Mouse (Mus musculus) cortical plate, adult 2 months (tissue): Measurements from ENCODE around the gene Emc10. TPM values are rescaled to one million over a fixed set of nuclear protein-coding genes. Genes with fewer than 3 reads are reported as not detected.

Experiments used
- H3K27ac ChIP-seq: fragments of 200-500 bp; 2 replicates; pipeline ENCODE4 v1.5.1; 2012; ENCODE audit warnings: low read length, control low read depth, inconsistent platforms; ENCODE audit not compliant: insufficient read depth
- H3K4me1 ChIP-seq: fragments of 200-500 bp; 2 replicates; pipeline ENCODE4 v1.6.1; 2011; ENCODE audit warnings: low read length; ENCODE audit not compliant: control insufficient read depth, insufficient read depth
- H3K4me3 ChIP-seq: fragments of 200-500 bp; 2 replicates; pipeline ENCODE4 v1.5.1; 2011; ENCODE audit warnings: mild to moderate bottlenecking, low read length, control low read depth; ENCODE audit not compliant: insufficient read depth
- CTCF ChIP-seq: fragments of 200-500 bp; IDR thresholded peaks from 2 replicates; pipeline ENCODE4 v1.5.1; 2011; ENCODE audit warnings: mild to moderate bottlenecking, control low read depth, low read length; ENCODE audit not compliant: insufficient read depth; ENCODE audit errors: extremely low read depth
- POLR2A ChIP-seq: fragments of 200-500 bp; IDR thresholded peaks from 2 replicates; pipeline ENCODE4 v1.6.1; 2011; ENCODE audit warnings: mild to moderate bottlenecking, low read length, control low read depth; ENCODE audit not compliant: insufficient read depth; ENCODE audit errors: extremely low read depth
- polyA plus RNA-seq: library from polyadenylated mRNA; depleted of rRNA; stranded (reverse); fragments of >200 nt; gene quantifications from 2 replicates; pipeline ENCODE4 v1.2.3, GENCODE M21; 2012; rRNA removed

Gene Emc10
- 297 and 308 TPM in 2 replicates for polyA plus RNA-seq

DNA sequence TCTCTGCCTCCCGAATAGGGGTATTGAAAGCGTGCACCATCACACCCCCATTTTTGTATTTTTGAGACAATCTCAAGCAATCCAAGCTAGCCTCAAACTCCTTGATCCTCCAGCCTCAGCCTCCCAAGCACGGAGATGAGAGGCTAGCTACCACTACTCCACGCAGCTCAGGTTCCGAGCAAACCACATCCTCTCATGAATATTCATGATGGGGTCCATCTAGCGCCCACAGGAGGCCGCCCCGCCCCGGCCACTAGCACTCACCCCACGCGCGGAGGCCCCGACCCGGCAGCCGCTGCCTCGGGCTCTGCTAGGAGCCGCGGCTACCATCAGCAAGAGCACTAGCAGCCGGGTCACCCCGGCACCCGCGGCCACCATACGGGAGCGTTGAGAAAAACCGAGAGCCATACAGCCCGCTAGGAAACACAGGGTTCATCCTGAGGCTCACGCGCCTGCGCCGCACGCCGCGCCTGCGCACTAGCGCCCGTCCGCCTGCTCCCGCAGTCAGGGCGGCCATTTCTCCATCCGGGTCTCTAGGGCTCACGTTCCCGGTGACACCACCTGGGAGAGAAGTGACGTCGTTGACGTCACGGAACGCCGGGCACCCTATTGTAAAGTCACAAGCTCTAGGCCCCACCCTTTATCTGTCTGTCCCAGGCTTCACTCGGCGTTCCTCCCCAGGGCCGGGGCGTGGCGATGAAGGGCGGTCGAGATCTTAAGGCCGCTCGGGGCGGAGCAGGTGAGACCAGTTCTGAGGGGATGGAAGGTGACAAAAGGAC is at the start of gene Emc10, which contains the start of gene Fam71e1:
Emc10 (minus strand) TSS at position 538 of the 779 bp plus-strand sequence.
Fam71e1 (plus strand) TSS at position 590 of the 779 bp plus-strand sequence.
- Histone ChIP-seq H3K4me3 (peak within 1 kb of the TSS; percentile 84), H3K4me1 (peaks cover 4% of the 10 kb centered on the region), H3K27ac (peak within 1 kb of the TSS; percentile 89)
- TF ChIP-seq CTCF (no peak), POLR2A (peak; percentile 54)

DNA sequence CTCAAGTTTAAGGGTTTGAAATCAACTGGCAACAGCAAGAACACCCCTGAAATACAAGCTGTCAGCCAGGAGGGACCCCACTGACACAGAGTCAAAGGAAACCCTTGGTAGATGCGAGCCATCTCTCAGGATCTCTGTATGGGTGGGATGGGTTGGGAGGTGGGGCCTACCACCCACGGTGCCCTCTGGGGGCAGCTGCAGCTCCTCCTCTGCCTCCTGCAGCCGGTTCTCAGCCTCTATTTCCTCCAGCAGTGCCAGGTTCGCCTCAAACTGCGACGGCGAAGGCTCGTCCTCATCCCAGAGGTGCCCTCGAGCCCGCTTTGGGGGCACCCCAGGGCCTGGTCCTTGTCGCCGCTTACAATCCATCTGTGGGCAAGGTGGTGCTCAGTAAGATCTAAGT is 46.7 kb upstream of the Emc10 start:
- Histone ChIP-seq H3K27ac (no peak overlapping the region), H3K4me3 (no peak overlapping the region), H3K4me1 (no peaks in the 10 kb centered on the region)
- no peak for TF ChIP-seq POLR2A

DNA sequence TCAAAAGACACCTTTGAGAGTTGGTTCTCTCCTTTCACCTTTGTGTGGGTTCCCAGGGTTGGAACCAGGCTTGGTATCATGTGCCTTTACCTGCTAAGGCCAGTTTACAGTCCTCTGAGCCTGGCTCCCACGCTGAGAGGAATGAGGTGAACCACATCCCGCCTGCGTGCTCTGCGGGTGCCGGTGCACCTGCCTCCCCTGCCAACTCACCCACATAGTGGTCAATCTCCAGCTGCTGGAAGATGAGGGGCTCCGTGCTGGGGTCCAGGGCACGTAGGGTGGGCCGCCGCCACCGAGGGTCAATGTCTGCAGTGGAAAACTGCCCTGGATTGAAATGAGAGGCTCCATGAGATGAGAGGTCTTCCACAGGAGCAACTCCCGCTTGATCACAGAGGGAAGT is 46.2 kb upstream of the Emc10 start:
- no peaks in the 10 kb centered on the region for H3K4me1 ChIP-seq
- H3K27ac ChIP-seq: no peak overlapping the region
- TF ChIP-seq POLR2A: no peak
- TF ChIP-seq CTCF: no peak
- H3K4me3 ChIP-seq: no peak overlapping the region

DNA sequence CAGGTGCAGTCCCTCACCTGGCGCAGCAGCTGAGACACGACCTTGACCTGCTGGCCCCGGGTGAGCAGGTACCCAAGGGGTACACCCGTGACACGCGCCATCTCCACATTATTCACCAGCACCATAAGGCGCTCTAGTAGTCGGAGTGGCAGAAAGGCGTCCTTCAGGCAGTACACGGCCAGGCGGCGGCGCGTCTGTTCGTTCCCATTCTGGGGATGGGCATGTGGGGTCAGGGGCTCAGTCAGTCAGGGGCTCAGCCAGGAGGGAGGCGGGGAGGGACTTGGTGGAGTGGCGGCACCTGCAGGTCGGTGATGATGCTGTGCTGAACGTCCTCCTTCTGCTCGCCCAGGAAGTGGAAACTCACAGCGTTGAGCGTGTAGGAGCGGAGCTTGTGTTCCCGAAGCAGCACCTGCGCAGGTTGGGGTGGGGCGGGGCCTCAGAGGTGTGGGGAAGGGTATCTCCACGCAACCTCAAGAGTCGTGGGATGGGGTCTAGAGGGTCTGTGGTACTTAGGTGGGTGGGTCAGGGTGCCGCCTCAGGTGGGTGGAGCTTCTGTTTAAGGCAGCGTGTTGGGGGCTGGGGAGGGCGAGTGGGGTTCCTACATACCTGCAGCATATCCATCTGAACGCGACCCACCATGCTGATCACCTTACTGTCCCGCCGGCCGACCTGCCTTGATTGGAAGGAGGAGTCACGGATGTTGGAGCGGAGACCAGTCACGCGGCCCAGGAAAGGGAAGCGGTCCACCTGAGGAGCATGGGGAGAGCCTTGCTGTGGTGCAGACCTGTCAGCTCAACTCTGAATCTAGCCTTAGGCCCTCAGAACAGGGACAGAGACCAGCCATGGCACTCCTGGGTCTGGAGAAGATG is 42.7 kb upstream of the Emc10 start:
- Histone ChIP-seq H3K4me3 (no peak overlapping the region), H3K27ac (no peak overlapping the region), H3K4me1 (peaks cover 3% of the 10 kb centered on the region)
- TF ChIP-seq POLR2A (no peak), CTCF (no peak)

DNA sequence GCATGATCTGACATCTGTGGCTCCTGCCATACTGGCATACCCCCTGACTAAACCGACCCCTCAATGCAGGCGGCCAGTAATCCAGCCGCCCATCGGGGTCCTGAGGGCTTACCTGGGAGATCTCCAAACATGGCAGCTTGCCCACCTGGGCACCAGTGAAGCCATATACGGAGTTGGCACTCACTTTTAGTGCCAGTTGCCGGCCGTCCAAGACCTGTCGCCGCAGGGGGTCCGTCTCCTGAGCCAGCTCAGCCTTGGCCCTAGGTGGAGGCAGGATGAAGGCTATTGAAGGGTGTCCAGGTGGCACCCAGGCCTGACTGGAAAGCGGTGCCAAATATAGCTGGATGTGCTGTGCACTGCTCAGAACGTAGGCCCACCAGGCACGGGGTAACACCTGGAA is 41.2 kb upstream of the Emc10 start:
- Histone ChIP-seq H3K4me1 (peaks cover 3% of the 10 kb centered on the region), H3K27ac (no peak overlapping the region), H3K4me3 (no peak overlapping the region)
- TF ChIP-seq CTCF (no peak), POLR2A (no peak)

DNA sequence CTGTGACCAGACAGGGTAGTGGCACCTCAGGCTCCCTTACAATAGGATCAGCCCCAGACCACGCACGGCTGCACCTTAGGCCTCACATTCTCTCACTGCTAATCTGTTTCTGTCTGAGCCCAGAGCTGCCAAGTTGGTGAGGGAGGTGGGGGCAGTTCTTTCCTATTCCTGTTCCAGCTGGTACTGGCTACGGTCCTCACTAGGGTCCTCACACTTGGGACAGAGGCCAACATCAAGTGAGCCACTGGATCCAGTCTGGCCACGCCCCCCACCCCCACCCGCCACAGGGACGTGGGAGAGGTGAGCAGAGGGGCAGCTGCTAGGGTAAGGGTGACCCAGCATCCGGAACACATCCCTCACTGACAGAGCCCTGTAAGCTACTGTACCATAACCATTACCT is 40.7 kb upstream of the Emc10 start:
- TF ChIP-seq CTCF (no peak), POLR2A (no peak)
- H3K27ac ChIP-seq: no peak overlapping the region
- H3K4me1 ChIP-seq: peaks cover 3% of the 10 kb centered on the region
- no peak overlapping the region for H3K4me3 ChIP-seq

DNA sequence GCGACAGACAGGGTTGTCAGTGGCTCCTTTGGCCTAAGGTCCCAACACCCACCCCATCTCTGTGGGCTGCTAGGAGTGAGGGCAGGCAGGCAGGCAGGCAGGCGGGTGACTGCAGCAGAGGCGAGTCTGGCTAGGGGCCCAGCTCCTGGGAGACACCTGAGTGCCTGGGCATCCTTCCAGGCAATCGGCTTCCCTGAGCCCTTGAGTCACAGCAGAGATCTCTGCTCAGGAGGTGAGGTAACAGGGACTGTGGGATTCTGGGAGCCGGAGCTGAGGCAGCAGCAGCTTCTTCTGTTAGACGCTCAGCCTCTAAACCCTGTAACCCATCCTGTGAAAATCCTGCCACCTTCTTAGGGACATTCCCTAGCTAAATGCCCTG is 40.2 kb upstream of the Emc10 start:
- no peak for TF ChIP-seq CTCF
- no peak for TF ChIP-seq POLR2A
- Histone ChIP-seq H3K4me1 (peaks cover 3% of the 10 kb centered on the region), H3K27ac (no peak overlapping the region), H3K4me3 (no peak overlapping the region)

DNA sequence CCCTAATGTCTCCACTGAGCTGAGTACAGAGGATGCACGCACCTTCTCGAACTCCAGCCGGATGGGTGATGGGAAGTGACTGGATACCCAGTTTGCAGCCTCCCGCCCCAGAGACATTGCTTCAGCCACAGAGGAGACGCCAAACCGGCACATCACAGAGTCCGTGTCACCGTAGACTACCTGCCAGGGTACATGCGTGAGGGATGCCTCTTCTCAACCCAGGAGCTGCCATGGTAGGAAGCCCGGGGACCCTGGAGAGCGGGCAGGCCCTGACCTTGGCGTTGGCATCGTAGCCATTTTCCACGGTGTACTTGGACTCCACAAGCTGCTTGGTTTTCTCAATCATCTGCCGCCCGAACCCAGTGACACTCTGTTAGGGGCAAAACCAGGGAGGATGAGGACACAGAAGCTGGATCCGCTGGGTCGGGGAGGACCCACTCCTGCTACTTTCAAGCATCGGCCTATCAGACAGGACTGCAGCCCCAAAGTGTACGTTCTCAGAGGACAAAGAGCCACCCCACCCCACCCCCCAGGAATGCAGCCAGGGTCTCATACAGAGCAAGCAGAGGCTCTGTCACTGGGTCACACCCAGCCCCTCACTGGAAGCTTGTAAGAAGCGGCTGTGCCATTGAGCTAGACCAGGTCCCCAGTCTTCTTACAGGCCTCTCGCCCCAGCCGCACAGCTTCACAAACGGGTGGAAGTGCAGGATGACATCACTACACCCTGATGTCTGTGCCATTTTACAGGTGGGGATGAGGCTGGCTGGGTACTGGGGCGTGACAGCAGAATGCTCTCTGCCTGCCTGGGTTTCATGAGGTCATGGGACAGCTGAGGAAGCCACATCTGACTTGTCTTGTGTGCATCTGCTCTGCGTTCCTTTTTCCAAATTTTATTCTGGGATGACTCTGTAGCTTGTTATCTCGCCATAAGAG is 39.6 kb upstream of the Emc10 start:
- no peak overlapping the region for H3K4me3 ChIP-seq
- no peak overlapping the region for H3K27ac ChIP-seq
- H3K4me1 ChIP-seq: peaks cover 3% of the 10 kb centered on the region
- TF ChIP-seq POLR2A (no peak), CTCF (no peak)

DNA sequence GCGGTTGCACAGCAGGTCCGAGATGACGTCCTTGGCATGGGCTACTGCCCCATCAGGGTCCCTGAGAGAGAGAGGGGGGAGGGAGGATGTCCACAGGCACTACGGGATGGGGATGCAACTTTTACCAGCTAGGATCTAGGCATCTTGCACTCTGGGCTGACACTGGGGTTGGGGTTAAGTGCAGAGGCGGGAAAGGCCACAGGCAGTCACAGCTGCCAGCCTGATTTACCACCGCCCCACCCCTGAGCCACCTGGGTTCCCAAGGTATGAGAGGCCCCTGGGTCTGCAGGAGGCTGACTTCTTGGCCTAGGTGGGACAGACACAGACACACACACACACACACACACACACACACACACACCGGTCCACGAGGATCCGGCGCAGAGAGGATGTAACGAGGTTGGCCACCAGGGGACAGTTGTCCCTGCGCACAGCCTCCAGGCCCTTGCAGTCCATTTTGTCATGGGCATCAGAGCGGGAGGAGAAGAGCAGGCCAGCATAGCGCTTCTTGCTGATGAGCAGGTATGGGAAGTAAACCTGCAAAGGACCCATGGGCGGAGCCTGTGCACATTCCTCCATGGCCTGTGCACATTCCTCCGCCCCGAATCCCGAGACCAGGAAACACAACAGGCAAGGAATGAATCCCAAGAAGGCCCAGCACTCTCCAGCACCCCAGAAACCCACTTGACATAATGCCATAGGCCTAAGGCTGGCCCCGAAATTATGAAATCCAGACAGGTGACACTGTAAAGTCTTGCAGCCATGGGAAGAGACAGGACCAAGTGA is 38.5 kb upstream of the Emc10 start:
- peaks cover 3% of the 10 kb centered on the region for H3K4me1 ChIP-seq
- H3K27ac ChIP-seq: no peak overlapping the region
- TF ChIP-seq POLR2A (no peak), CTCF (no peak)
- H3K4me3 ChIP-seq: no peak overlapping the region

DNA sequence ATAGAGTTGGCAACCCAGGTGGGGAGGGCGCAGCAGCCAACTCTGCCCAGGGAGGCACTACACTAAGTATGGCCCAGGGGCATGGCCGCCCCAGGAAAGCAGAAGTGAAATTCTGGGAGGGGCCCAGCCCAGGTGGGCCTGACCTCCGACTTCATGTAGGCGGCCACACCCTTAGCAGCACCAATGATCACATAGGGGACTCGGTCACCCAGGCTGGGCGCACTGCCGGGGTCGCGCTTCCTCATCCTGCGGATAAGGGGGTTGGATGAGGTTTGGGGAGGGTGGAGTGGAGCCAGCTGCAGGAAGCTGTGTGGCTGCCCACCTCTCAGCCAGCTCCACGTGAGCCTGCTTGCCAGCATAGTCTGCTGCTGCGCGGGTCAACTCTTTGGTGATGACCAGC is 37.9 kb upstream of the Emc10 start:
- TF ChIP-seq POLR2A (no peak), CTCF (no peak)
- H3K27ac ChIP-seq: no peak overlapping the region
- H3K4me3 ChIP-seq: no peak overlapping the region
- peaks cover 3% of the 10 kb centered on the region for H3K4me1 ChIP-seq
